Mouse (Mus musculus) forebrain, embryonic 14.5 days (tissue): ENCODE data around the gene Mbnl3. TPM values are rescaled to one million over a fixed set of nuclear protein-coding genes. Genes with fewer than 3 reads are reported as not detected.

Source experiments
- ATAC-seq: fragments of 200-750 bp; cut with Nextera tagmentation; 2 replicates; pipeline ENCODE4 v1.8.0; 2017; ENCODE audit warnings: mild to moderate bottlenecking, moderate library complexity
- DNase-seq: peaks from one replicate; pipeline ENCODE4 v3.0.0-alpha.2; 2015; ENCODE audit warnings: low spot score
- H3K27ac ChIP-seq: fragments of 300-500 bp; sonication (generic); 2 replicates; pipeline ENCODE4 v1.5.1; 2014; ENCODE audit warnings: low read depth, mild to moderate bottlenecking, control low read depth, low read length, moderate library complexity
- H3K27me3 ChIP-seq: fragments of 300-500 bp; sonication (generic); replicated peaks from 2 replicates; pipeline ENCODE4 v1.6.1; 2014; ENCODE audit warnings: low read length, control low read depth, mixed read lengths; ENCODE audit not compliant: control insufficient read depth, insufficient read depth
- H3K36me3 ChIP-seq: fragments of 300-500 bp; sonication (generic); 2 replicates; pipeline ENCODE4 v1.6.1; 2014; ENCODE audit warnings: low read length, control low read depth; ENCODE audit not compliant: control insufficient read depth, insufficient read depth
- H3K4me1 ChIP-seq: fragments of 300-500 bp; sonication (generic); 2 replicates; pipeline ENCODE4 v1.6.1; 2014; ENCODE audit warnings: antibody characterized with exemption, low read length, control low read depth; ENCODE audit not compliant: control insufficient read depth, insufficient read depth
- H3K4me2 ChIP-seq: fragments of 300-500 bp; sonication (generic); 2 replicates; pipeline ENCODE4 v1.6.1; 2014; ENCODE audit warnings: mild to moderate bottlenecking, control low read depth, low read length
- H3K4me3 ChIP-seq: fragments of 300-500 bp; sonication (generic); 2 replicates; pipeline ENCODE4 v1.5.1; 2014; ENCODE audit warnings: low read depth, low read length, control low read depth
- H3K9ac ChIP-seq: fragments of 300-500 bp; sonication (generic); 2 replicates; pipeline ENCODE4 v1.6.1; 2014; ENCODE audit warnings: mild to moderate bottlenecking, low read length, control low read depth, moderate library complexity
- H3K9me3 ChIP-seq: fragments of 300-500 bp; sonication (generic); replicated peaks from 2 replicates; pipeline ENCODE4 v1.6.1; 2016; ENCODE audit warnings: low read length, control low read depth, mixed read lengths; ENCODE audit not compliant: control insufficient read depth
- WGBS: fragments of 180-500 bp; shearing (Covaris S2); extraction: QIAGEN DNeasy Blood & Tissue Kit; methylation state at CpG from one replicate; pipeline ENCODE4 v1.1.7; 2014; 5-methylcytosine and 5-hydroxymethylcytosine counted together
- microRNA-seq: library from miRNA; unstranded; fragments of <30 nt; microRNA quantifications from one replicate; pipeline ENCODE4, GENCODE M21; 2016
- polyA plus RNA-seq: library from polyadenylated mRNA; unstranded; fragments of >200 nt; fragmentation: Nextera tagmentation; extraction: Ambion mirVana; gene quantifications from 2 replicates; pipeline ENCODE4 v1.2.1, GENCODE M21; 2014

The Mbnl3 gene
- polyA plus RNA-seq, 1 experiment from 2014 or later, result 2.5 TPM

DNA sequence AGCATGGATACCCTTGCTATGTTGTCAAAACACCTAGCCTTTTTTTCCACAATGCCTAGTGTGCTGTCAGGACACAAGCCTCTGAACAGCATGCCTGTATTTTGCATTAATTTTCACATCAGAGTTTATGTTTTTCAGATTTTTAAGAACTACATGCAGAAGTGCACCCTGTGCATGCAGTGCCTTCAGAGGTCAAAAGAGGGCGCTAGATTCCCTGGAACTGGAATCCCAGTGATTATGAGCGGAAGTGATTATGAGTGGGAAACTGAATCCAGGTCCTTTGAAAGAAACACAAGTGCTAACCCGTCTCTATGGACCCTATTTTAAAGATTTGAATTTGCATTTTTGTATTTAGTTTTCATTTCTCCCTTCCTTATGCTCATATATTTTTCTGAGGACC is 129.6 kb downstream of the Mbnl3 start:
- peak; percentile 25 for DNase-seq
- Histone ChIP-seq H3K4me2 (no peak overlapping the region), H3K9me3 (no peaks in the 10 kb centered on the region), H3K27ac (no peak overlapping the region), H3K4me3 (no peak overlapping the region), H3K36me3 (no peaks in the 10 kb centered on the region), H3K4me1 (no peaks in the 10 kb centered on the region), H3K27me3 (no peaks in the 10 kb centered on the region), H3K9ac (no peak overlapping the region)
- ATAC-seq, result no peak
- WGBS, result 33% methylated on average over 3 of the region's 3 CpGs

Small RNAs within 50 kb of the gene (microRNA-seq; reads per million reads assigned to microRNA genes)
- not detected for gene Gm23417

Other genes with a start within 250 kb of the Mbnl3 start
- gene Rap2c, start 188.5 kb downstream of the Mbnl3 start, polyA plus RNA-seq, result 17.5 and 19.4 TPM in 2 replicates